Mouse (Mus musculus): Measurements from ENCODE around the gene B3galt4.
"Not testable (repeated sequence)": the region's sequence is repeated elsewhere in the genome, so short reads cannot be mapped to it uniquely, and the experiment has no call there.

Gene B3galt4

DNA sequence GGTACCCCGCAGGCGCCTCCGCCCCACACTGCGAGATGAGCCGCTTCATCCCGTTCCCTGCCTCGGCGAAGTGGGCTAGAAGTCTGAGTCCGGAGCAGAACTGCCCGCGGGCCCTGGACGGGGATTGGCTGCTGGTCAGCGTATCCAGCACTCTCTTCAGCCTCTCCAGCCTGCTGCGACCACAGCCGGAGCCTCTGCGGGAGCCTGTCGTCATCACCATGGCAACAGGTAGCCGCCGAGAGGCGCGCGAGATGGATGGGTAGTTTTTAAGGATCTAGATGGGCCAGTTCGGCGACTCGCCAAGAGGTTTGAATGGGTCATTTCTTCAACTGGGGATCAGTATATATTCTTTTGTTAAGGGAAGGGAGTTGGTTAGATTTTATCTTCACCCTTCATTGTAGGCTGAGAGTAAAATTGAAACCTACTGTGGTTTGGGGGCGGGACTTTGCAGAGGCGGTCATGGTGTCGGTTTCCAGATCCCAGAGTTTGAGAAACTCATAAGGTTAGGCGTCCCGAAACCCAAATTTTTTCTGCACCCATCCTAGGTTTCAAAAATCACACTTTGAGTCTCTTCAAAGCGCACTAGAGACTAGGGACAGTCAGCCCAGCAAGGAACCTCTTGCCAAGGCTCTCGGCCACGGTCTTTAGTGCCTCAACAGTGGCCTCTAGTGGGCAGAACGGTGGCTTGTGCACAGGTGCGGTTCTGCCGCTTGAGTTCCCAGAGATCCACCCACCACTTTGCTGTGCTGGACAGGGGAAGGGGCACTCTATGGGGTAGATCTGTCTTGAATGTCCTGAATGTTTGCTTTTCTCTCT is 30.8 kb downstream of the B3galt4 start:
- DNase-seq (ENCODE audit: low spot score), result no peak

DNA sequence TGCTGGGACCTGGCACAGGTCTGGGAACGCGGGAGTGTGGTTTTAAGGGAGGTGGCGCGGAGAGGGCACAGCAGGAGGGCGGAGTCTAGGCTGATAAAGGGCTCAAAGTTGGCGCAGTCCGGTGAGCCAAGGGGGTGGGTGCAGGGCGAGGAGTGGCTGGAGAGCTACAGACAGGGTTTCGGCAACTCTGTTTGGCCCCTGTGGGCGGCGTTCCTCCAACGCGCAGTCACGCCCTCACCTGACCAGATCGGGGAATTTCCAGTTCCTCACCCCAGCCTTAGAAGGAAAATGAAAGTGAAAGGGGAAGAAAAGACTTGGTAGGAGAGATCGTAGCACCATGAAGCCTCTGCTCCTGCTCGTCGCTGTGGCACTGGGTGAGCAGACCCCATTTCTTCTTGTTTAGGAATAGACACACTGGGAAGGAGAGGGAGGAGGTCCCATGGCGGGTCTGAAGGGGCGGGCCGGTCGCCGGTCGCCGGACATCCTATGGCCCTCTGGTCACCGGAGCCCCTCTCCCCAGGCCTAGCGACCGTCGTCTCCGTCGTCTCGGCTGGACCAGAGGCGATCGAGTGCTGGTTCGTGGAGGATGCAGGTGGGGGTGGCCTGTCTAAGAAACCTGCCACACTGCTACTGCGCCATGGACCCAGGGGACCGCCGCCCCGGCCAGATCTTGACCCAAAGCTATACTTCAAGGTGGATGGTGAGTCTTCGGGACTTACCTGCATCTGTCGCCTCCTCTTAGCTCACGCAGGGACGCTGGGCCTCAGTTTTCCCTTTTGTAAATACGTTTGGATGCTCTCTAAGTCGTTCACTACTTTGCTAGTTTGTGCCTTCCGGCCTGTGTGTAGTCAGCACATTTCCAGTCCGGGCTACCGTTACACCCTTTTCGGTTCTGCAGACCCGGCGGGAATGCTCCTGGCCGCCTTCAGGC is 31.7 kb downstream of the B3galt4 start:
- DNase-seq (ENCODE audit: low spot score), result no peak

DNA sequence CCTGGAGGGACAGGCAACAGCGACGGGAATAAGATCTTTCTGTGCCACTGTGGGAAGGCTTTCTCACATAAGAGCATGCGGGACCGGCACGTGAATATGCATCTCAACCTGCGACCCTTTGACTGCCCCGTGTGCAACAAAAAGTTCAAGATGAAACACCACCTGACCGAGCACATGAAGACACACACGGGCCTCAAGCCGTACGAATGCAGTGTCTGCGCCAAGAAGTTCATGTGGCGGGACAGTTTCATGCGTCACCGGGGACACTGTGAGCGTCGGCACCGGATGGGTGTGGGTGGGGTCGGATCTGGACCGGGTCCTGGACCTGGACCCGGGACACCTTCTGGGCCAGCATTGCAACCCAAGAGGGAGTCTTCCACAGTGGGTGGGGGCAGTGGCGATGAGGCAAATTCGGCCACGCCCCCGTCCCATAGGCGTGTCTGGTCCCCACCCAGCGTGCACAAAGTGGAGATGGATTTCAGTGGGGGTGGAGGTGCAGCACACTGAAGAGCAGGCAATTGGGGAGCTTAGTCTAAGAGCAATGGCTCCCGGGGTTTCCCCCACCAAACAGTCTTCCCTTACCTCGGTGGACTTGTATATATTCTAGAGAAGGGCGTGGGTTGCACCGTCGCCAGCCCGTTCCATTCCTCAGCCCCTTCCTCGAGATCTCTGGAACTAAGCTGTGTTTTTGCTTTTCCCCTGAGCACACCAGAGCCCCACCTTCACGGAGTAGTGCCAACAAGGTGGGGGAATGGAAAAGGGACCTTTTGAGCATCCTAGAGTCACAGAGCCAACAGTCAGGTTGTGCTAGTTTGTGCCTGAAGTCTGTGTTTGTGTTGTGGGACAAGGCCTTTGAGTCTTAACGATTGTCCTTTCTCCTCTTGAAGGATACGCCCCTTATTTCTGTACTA is 32.7 kb downstream of the B3galt4 start:
- DNase-seq (ENCODE audit: low spot score), result no peak

DNA sequence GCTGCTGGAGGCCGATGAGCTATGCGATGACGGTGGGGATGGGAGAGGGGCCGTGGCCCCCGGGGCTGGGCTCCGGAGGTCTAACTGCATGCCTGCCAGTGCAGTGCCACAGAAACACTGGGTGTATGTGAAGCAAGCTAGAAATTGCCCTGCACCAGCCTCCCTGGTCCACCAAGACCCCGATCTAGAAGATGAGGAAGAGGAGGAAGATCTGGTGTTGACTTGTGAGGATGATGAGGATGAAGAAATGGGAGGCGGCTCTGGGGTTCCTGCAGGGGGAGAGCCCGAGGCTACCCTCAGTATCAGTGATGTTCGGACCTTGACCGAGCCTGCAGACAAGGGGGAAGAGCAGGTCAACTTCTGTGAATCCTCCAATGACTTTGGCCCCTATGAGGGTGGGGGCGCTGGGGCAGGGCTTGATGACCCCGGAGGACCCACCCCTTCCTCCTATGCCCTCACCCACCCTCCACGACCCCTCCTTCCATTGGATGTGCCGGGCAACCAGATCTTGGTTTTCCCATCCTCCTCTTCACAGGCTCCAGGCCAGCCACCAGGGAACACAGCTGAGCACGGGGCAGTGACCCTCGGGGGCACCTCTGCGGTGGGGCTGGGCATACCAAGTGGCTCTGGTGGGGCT is 33.5 kb downstream of the B3galt4 start:
- no peak for DNase-seq (ENCODE audit: low spot score)

DNA sequence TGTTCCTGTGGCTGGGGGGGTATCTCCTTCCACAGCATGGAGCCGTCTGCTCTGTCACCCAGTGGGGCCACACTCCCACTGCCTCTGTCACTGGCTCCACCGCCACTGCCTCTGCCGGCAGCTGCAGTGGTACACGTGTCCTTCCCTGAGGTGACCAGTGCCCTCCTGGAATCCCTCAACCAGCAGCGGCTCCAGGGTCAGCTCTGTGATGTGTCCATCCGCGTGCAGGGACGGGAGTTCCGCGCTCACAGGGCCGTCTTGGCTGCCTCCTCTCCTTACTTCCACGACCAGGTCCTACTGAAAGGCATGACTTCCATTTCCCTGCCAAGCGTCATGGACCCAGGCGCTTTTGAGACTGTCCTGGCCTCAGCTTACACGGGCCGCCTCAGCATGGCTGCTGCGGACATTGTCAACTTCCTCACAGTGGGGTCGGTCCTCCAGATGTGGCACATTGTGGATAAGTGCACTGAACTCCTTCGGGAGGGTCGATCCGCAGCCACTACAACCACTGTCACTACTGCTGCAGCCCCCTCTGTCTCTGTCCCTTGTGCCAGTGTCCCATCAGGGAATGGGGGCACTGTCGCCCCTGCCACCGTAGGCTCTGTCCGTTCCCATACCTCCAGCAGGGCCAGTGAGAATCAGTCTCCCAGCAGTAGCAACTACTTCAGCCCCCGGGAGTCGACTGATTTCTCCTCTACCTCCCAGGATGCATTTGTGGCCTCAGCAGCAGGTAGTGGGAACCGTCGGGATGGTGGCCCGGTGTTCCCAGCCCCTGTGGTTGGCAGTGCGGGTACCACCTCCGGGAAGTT is 34.2 kb downstream of the B3galt4 start:
- DNase-seq (ENCODE audit: low spot score), result no peak

DNA sequence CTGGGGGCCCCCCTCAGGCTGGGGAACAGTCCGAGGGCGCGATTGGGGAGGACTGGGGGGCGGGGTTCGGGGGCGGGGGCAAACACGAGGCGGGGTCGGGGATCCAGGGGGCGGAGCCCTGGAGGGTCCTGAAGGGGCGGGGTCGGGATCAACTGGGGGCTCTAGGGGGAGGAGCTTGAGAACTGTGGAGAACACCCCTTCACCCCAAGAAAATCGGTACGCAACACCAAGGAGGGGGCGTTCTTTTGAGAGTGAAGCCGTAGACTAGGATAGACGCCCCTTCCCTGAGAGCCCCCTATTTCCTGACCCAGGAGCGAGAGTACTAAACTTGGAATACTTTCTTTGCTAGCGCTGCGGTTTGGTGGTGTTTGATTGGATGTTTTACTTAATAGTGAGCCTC is 35.0 kb downstream of the B3galt4 start:
- no peak for DNase-seq (ENCODE audit: low spot score)

DNA sequence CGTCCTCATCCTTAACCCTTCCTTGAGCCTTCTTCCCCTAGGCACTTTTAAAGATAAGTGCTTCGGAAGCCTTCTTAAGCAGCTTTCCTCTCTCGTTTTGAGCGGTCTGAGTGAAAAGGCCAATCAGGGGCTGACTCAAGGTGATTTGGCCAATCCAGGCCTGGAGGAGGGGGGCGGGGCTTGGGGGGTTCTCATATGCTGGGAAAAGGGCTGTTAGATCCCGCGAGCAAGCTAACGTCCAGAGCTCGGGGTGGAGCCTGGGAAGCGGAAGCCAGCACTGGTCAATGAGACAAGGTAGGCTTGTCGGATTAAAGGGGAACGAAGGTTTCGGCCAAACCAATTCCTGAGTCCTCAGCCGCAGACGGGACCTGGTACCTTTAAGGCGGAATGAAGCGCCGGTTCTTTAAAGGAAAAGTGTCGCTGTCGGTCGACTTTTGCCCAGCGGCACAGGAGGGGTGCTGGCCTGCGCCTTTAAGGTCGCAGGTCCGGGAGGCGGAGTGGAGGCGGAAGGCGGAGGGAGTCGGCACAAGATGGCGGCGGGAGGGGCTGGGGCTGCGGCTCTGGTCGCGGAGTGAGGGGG is 35.5 kb downstream of the B3galt4 start, which contains the start of the genes Tapbp and Zbtb22:
Tapbp (plus strand) TSS at position 229 of the 580 bp plus-strand sequence.
Zbtb22 (plus strand) TSS at position 234 of the 580 bp plus-strand sequence.
- DNase-seq (ENCODE audit: low spot score), result peak; percentile 93

DNA sequence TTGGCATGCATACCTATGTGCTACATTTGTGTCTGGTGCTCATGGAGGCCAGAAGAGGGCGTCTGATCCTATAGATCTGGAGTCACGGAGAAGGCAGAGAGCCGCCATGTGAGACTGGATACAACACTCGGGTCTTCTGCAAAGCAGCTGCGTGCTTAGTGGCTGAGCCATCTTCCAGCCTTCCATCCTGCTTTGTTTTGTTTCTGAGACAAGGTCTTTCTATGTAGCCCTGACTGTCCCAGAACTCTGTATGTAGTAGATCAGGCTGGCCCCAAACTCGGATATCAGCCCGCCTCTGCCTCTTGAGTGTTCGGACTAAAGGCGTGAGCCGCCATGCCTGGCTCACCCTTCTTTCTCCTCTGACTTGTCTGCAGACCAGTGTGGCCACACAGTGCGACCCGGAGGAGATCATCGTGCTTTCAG is 36.3 kb downstream of the B3galt4 start:
- DNase-seq (ENCODE audit: low spot score), result no peak

DNA sequence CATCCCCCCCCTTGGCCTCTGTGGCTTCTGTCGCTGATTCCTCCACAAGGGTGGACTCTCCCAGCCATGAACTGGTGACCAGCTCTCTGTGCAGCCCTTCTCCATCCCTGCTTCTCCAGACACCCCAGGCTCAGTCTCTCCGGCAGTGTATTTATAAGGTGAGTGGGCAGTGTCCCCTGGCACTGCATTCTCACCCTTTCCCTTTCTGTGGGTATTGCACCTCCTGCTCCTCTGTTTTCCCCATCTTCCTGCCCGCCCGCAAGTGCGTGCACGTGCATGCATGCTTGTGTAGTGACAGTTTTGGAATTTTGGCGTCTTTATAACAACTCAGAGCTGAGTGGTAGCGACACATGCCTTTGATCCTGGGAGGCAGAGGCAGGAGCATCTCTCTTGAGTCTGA is 37.4 kb downstream of the B3galt4 start:
- DNase-seq (ENCODE audit: low spot score), result no peak

DNA sequence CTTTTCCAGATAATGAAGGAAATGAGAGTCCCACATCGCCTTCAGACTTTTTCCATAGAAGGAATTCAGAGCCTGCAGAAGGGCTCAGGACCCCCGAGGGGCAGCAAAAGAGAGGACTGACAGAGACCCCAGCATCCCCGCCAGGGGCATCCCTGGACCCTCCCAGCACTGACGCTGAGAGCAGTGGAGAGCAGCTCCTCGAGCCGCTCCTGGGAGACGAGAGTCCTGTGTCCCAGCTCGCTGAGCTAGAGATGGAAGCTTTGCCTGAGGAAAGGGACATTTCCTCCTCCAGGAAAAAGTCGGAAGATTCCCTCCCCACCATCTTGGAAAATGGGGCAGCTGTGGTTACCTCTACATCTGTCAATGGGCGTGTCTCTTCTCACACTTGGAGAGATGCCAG is 38.0 kb downstream of the B3galt4 start:
- DNase-seq (ENCODE audit: low spot score), result no peak

DNA sequence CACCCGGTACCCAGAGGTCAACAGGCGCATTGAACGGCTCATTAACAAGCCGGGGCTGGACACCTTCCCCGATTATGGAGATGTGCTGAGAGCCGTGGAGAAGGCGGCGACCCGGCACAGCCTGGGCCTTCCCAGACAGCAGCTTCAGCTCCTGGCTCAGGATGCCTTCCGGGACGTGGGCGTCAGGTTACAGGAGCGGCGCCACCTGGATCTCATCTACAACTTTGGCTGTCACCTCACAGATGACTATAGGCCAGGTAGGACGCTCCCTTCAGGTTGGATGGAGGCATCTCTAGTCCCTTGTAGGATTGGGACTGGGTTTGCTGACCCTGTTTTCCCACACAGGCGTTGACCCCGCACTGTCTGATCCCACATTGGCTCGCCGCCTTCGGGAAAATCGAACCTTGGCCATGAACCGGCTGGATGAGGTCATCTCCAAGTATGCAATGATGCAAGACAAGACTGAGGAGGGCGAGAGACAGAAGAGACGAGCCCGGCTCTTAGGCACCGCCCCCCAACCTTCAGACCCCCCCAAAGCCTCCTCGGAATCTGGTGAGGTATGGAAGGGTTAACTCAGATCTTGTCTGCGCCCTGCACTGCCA is 39.4 kb downstream of the B3galt4 start:
- no peak for DNase-seq (ENCODE audit: low spot score)

DNA sequence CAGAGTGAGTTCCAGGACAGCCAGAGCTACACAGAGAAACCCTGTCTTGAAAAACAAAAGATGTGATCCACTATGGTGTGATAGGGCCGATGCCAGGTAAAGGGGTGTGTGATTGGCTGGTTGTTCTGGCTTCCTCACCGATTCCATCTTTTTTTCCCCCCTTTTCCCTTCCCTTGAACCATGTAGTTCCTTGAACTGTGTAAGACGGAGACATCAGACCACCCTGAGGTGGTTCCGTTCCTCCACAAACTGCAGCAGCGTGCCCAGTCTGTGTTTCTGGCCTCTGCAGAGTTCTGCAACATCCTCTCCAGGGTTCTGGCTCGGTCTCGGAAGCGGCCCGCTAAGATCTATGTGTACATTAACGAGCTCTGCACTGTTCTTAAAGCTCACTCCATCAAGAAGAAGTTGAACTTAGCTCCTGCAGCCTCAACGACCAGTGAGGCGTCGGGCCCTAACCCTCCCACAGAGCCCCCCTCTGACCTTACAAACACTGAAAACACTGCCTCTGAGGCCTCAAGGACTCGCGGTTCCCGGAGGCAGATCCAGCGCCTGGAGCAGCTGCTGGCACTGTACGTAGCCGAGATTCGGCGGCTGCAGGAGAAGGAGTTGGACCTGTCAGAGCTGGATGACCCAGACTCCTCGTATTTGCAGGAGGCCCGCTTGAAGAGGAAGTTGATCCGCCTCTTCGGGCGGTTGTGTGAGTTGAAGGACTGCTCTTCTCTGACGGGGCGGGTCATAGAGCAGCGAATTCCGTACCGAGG is 40.1 kb downstream of the B3galt4 start:
- DNase-seq (ENCODE audit: low spot score), result no peak

DNA sequence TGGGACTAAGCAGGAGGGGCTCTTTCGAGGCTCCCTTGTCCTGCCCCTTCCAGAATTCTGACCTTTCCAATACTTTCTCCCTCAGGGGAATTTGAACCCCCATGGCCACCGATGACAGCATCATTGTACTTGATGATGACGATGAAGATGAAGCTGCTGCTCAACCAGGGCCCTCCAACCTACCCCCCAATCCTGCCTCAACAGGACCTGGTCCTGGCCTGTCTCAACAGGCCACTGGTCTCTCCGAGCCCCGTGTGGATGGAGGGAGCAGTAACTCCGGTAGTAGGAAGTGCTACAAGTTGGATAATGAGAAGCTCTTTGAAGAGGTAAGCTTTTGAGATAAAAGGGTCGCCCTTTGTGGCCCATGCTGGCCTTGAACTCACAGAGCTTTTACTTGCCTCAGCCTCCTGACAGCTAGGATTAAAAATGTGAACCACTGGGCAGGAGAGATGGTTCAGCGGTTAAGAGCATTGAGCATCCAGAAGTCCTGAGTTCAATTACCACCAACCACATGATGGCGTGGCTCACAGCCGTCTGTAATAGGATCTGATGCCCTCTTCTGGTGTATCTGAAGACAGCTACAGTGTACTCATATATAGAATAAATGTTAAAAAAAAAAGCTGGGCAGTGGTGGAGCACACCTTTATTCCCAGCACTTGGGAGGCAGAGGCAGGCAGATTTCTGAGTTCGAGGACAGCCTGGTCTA is 40.8 kb downstream of the B3galt4 start:
- DNase-seq (ENCODE audit: low spot score), result no peak

DNA sequence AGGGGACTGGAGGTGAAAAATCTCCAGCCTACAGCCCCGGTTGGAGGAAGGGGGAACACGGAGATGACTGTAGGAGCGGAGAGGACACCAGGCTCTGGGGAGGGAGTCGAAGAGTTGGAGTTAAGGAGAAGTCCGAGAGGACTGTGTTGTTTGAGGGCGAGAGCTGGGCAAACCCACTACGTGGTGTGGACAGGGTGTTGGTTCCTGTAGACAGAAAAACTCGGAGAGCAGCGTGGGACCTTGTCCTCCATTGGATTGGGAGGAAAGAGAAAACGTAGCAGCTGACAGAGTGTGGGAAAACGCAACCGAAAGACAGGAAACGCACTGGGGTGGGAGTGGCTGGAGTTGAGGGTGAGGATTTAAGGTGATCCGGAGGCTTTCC is 41.4 kb downstream of the B3galt4 start:
- DNase-seq (ENCODE audit: low spot score), result no peak

DNA sequence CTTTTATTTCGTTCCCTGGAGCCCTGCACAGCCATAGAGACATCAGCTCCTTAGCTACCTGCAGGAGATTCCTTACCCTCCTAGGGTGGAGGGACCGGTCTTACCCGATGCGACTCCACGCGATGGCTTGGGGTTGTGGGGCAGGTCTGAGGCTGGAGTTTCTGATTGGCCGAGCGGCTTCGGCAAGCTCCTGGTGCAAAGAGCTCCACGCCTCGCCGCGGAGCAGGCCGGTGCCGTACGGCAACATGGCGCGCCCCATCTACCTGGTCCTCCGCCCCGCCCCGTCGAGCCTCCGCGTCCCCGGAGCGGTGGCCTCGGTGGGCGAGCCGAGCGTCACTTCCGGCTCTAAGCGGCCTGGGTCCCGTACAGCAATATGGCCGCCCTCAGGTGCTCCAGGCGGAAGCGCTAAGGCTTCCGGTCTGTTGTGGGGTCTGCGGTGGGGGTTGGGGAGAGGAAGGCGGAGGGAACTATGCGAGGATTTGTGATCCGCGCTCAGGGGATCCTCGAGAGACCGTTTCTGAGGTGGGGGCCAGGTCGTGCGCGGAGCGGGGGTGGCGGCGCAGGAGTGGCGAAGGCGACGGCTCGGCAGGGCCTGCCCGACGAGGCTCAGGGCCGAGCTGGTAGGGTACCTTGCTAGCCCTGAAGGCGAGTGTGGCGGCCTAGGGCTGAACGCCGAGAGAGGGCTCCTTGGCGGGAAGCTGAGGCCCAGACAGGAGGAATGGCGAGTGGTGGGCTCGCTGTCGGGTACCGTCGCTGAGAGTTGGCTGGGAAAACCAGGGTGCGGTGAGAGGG is 42.0 kb downstream of the B3galt4 start, which contains the start of gene Daxx:
Daxx (plus strand) TSS at position 338 of the 792 bp plus-strand sequence.
- DNase-seq (ENCODE audit: low spot score), result peak; percentile 97

DNA sequence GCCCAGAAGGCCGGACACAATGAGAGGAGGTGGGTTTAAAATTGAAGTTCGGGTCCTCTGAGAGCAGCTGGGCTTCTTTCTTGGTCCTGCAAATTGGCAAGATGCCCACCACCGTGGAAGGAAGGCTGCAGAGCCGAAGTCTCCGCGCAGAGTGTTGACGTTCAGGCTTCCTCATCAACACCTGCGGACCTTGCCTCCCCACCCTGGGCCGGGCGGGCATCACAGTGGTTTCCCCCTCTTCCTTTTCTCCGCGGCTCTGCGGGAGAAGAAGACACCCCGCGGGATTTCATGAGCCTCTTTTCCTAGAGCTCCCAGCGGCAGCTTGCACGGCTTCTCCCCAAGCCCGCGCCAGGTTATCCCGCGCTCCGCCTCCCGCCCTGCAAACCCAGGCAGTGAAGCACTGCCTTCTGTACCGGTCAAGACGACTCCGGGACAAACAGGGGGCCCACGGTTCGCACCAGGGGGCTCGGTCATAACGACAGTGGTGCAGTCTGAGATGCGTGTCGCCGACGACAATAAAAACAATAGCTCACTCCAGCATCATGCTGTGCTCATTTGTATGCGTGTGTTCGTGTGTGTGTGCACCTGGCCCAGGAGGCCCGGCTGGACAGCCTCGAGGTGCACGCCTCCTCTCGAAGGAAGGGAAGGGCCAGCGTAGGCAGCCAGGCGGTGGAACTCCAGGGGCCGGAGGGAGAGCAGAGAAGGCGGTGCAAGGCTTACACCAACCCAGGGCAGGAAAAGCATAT is 42.8 kb downstream of the B3galt4 start:
- DNase-seq (ENCODE audit: low spot score), result no peak

DNA sequence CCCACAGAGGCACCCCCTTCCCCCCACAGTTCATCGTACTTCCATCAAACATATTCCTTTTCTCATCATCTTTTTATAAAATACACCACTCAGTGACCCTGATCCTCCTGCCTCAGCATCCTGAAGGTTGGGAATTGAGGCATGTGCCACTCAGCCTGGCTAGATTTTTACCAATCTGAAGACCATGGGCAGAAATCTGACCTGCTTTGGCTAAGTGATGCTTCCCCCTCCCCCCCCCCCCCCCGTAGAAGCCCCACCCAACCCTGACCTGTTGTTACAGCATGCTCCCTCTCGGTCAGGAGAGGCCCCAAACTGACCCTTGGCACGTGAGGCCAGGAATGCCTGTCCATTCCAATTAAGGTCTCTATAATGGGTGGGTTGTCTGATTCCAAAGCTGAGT is 46.5 kb downstream of the B3galt4 start, which contains the start of gene Platr17:
Platr17 (plus strand) TSS at position 301 of the 400 bp plus-strand sequence.
- not testable (repeated sequence) for DNase-seq (ENCODE audit: low spot score)

Data from left cerebral cortex, adult 11 months (tissue).